Mouse (Mus musculus): ENCODE data around the gene Sipa1. TPM values are rescaled to one million over a fixed set of nuclear protein-coding genes. Genes with fewer than 3 reads are reported as not detected.

Gene Sipa1
- total and polyA plus RNA-seq, 2 experiments from 2014 or later: 12.3 to 33.2 TPM

DNA sequence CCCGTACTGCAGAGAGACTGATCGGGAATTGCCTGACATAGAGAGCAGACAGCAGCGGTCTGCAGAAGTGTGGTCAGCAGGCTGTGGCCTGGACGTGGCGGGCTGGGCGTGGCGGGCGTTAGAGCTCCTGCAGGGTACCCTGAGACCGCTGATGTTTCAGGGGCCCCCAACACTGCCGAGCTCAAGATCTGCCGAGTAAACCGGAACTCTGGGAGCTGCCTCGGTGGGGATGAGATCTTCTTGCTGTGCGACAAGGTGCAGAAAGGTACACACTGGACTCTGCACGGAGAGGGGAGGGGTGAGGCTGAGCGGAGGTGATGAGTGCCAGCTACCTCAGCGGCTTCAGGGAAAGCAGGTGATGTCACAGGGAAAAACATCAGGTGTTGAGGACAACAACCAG, 22.5 kb downstream of the Sipa1 start:
- H3K9ac ChIP-seq (replicated peaks; ENCODE audit: low read depth, low read length): no peak overlapping the region
- DNase-seq (ENCODE audit: low spot score) (no peak), ATAC-seq (ENCODE audit: insufficient read depth, low read depth) (no peak)
- H3K9me3 ChIP-seq (replicated peaks; ENCODE audit: control insufficient read depth, low read length): no peaks in the 10 kb centered on the region
- H3K4me2 ChIP-seq (ENCODE audit: low read depth, low read length): no peak overlapping the region
- WGBS: 85% methylated on average over 17 of the region's 17 CpGs
- no peak overlapping the region for H3K4me3 ChIP-seq (ENCODE audit: low read depth, low read length)
- no peak overlapping the region for H3K27ac ChIP-seq (ENCODE audit: low read depth)
- TF ChIP-seq EP300 (IDR thresholded peaks at IDR 0.05; ENCODE audit: low read depth): no peak
- no peak for TF ChIP-seq CTCF (IDR thresholded peaks at IDR 0.05; ENCODE audit: low read depth)
- no peaks in the 10 kb centered on the region for H3K27me3 ChIP-seq (ENCODE audit: control insufficient read depth, insufficient read depth, low read length)
- H3K36me3 ChIP-seq (replicated peaks; ENCODE audit: control insufficient read depth, insufficient read depth, low read length): peaks cover 63% of the 10 kb centered on the region
- H3K4me1 ChIP-seq (ENCODE audit: control insufficient read depth, insufficient read depth): peaks cover 16% of the 10 kb centered on the region

GRCm38 (mm10) chr19:5640339-5640738, 23.2 kb downstream of the Sipa1 start:
- DNase-seq (ENCODE audit: low spot score) (peak; percentile 27), ATAC-seq (ENCODE audit: insufficient read depth, low read depth) (no peak)
- no peaks in the 10 kb centered on the region for H3K27me3 ChIP-seq (ENCODE audit: control insufficient read depth, insufficient read depth, low read length)
- 29% methylated on average over 9 of the region's 9 CpGs for WGBS
- no peak overlapping the region for H3K27ac ChIP-seq (ENCODE audit: low read depth)
- H3K36me3 ChIP-seq (replicated peaks; ENCODE audit: control insufficient read depth, insufficient read depth, low read length): peaks cover 56% of the 10 kb centered on the region
- no peak overlapping the region for H3K9ac ChIP-seq (replicated peaks; ENCODE audit: low read depth, low read length)
- H3K4me2 ChIP-seq (ENCODE audit: low read depth, low read length): no peak overlapping the region
- H3K4me3 ChIP-seq (ENCODE audit: low read depth, low read length): no peak overlapping the region
- no peak for TF ChIP-seq EP300 (IDR thresholded peaks at IDR 0.05; ENCODE audit: low read depth)
- TF ChIP-seq CTCF (IDR thresholded peaks at IDR 0.05; ENCODE audit: low read depth): no peak
- peaks cover 16% of the 10 kb centered on the region for H3K4me1 ChIP-seq (ENCODE audit: control insufficient read depth, insufficient read depth)
- no peaks in the 10 kb centered on the region for H3K9me3 ChIP-seq (replicated peaks; ENCODE audit: control insufficient read depth, low read length)

GRCm38 (mm10) chr19:5638416-5639005, 25.0 kb downstream of the Sipa1 start:
- Histone ChIP-seq H3K4me2 (ENCODE audit: low read depth, low read length) (peak overlapping the region; percentile 69), H3K4me1 (ENCODE audit: control insufficient read depth, insufficient read depth) (peaks cover 16% of the 10 kb centered on the region), H3K27ac (ENCODE audit: low read depth) (peak overlapping the region; percentile 95; the same call in 1 of the 2 replicates), H3K27me3 (ENCODE audit: control insufficient read depth, insufficient read depth, low read length) (no peaks in the 10 kb centered on the region), H3K4me3 (ENCODE audit: low read depth, low read length) (peak overlapping the region; percentile 70), H3K9ac (replicated peaks; ENCODE audit: low read depth, low read length) (peak overlapping the region; percentile 86), H3K9me3 (replicated peaks; ENCODE audit: control insufficient read depth, low read length) (no peaks in the 10 kb centered on the region), H3K36me3 (replicated peaks; ENCODE audit: control insufficient read depth, insufficient read depth, low read length) (peaks cover 41% of the 10 kb centered on the region)
- no peak for ATAC-seq (ENCODE audit: insufficient read depth, low read depth)
- 90% methylated on average over 18 of the region's 18 CpGs for WGBS
- TF ChIP-seq EP300 (IDR thresholded peaks at IDR 0.05; ENCODE audit: low read depth) (no peak), CTCF (IDR thresholded peaks at IDR 0.05; ENCODE audit: low read depth) (no peak)
- no peak for DNase-seq (ENCODE audit: low spot score)

DNA sequence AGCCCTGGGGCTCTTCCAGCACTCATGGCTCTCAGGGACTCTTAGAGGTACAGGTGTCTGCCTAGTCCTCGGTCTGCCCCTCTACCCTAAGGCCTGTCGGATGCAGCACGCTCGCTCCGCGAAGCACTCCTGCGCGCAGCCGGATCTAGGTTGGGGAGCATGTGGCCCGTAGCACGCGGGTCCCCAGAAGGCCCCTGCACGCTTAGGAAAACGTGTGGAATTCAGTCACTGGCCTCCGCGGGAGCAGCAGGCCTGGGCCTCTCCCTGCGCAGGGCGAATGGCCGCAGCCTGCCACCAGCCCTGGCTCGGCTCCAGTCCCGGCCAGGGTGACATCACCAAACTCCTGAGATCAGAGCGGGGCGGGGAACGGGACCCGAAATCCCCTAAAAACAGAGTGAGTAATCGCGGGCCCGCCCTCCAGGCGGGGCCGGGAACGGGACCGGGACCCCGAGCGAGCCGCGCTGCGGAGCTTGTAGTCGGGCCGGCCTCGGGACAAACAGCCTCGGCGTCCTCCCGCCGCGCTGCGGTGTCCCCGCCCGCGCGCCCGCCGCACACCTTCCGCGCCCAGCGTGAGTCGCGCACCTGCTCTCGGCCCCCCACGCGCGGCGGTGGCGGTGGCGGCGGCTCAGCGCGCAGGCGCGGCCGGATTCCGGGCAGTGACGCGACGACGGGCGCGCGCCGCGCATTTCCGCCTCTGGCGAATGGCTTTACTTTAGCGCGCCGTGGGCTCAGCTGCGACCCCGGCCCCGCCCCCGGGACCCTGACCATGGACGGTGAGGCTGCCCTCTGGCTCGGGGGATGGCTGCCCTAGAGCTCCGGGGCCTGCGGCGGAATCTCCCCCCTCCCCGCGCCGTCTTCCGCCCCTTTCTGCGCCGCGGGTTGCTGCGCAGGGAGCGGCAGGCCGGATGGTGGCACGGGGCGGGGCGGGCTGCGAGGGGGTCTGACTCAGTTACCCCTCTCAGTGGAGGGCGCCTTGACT, 26.1 kb downstream of the Sipa1 start, which contains the start of gene Rela:
Gene Rela, plus strand, starts transcription at position 415 of the 979 bp plus-strand sequence.
- H3K27ac ChIP-seq (ENCODE audit: low read depth): peak within 1 kb of the TSS; percentile 95
- H3K27me3 ChIP-seq (ENCODE audit: control insufficient read depth, insufficient read depth, low read length): no peaks in the 10 kb centered on the region
- H3K4me1 ChIP-seq (ENCODE audit: control insufficient read depth, insufficient read depth): peaks cover 16% of the 10 kb centered on the region
- peaks cover 30% of the 10 kb centered on the region for H3K36me3 ChIP-seq (replicated peaks; ENCODE audit: control insufficient read depth, insufficient read depth, low read length)
- TF ChIP-seq EP300 (IDR thresholded peaks at IDR 0.05; ENCODE audit: low read depth) (no peak), CTCF (IDR thresholded peaks at IDR 0.05; ENCODE audit: low read depth) (no peak)
- ATAC-seq (ENCODE audit: insufficient read depth, low read depth) (peak; percentile 89), DNase-seq (ENCODE audit: low spot score) (peak; percentile 80)
- peak within 1 kb of the TSS; percentile 69 for H3K4me2 ChIP-seq (ENCODE audit: low read depth, low read length)
- WGBS: under 1% methylated on average over 71 of the region's 109 CpGs
- H3K4me3 ChIP-seq (ENCODE audit: low read depth, low read length): peak within 1 kb of the TSS; percentile 70
- peak within 1 kb of the TSS; percentile 86 for H3K9ac ChIP-seq (replicated peaks; ENCODE audit: low read depth, low read length)
- H3K9me3 ChIP-seq (replicated peaks; ENCODE audit: control insufficient read depth, low read length): no peaks in the 10 kb centered on the region

GRCm38 (mm10) chr19:5636571-5637041, 26.9 kb downstream of the Sipa1 start:
- H3K27me3 ChIP-seq (ENCODE audit: control insufficient read depth, insufficient read depth, low read length): no peaks in the 10 kb centered on the region
- H3K9me3 ChIP-seq (replicated peaks; ENCODE audit: control insufficient read depth, low read length): no peaks in the 10 kb centered on the region
- peaks cover 22% of the 10 kb centered on the region for H3K36me3 ChIP-seq (replicated peaks; ENCODE audit: control insufficient read depth, insufficient read depth, low read length)
- H3K4me3 ChIP-seq (ENCODE audit: low read depth, low read length): peak overlapping the region; percentile 70
- DNase-seq (ENCODE audit: low spot score): peak; percentile 41
- 33% methylated on average over 12 of the region's 12 CpGs for WGBS
- peak overlapping the region; percentile 69 for H3K4me2 ChIP-seq (ENCODE audit: low read depth, low read length)
- ATAC-seq (ENCODE audit: insufficient read depth, low read depth): no peak
- TF ChIP-seq EP300 (IDR thresholded peaks at IDR 0.05; ENCODE audit: low read depth): no peak
- TF ChIP-seq CTCF (IDR thresholded peaks at IDR 0.05; ENCODE audit: low read depth): no peak
- H3K9ac ChIP-seq (replicated peaks; ENCODE audit: low read depth, low read length): peak overlapping the region; percentile 86
- peaks cover 16% of the 10 kb centered on the region for H3K4me1 ChIP-seq (ENCODE audit: control insufficient read depth, insufficient read depth)
- peak overlapping the region; percentile 95 for H3K27ac ChIP-seq (ENCODE audit: low read depth)
